Mouse (Mus musculus) cerebellum, adult (tissue): ENCODE results near the gene Tmpo.

Source experiments
- ATAC-seq: cut with Nextera tagmentation; 2 replicates; pipeline ENCODE4 v1.9.2; 2017; ENCODE audit warnings: mild to moderate bottlenecking, moderate library complexity, mixed read lengths; ENCODE audit not compliant: insufficient number of reproducible peaks, low FRiP score, low TSS enrichment

Tmpo gene

DNA sequence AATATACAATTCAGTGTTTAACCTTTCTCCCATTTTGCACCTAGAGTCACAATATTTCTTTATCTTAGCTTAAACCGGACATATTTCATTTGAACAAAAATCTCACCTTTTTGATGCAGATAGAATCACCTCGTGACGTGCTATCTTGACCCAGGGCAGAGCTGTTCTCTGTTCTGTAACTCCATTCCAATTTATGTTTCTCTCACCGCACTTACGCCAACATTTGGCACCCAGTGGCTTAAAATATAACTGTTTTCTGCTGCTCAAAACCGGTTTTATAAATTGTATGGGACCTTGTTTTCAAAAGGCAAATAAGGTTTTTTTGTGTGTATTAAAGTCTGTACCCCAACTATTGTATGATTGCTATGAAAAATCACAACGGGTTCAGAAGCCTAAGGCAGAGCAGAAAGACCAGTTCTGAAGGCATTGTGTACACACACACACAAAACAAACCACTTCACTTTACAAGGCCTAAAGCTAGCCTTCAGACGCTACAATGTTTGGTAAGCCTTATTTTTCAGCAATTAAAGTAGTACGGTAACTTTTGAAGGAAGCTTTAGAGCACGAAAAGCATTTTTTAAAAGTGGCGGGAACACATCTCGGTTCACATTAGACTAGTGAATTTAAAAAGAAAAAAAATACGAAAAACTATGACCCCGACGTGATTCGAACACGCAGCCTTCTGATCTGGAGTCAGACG lies at the start of gene Tmpo:
TSS of gene Tmpo (minus strand) at position 555 of the 700 bp plus-strand sequence.
- ATAC-seq, result no peak

- no peak for ATAC-seq
Observed at GRCm38 (mm10) chr10:91230400-91230799, 49.3 kb upstream of the Tmpo start.

- ATAC-seq, result peak; percentile 61; the same call in 1 of the 2 replicates
Observed at GRCm38 (mm10) chr10:91229518-91229961, 48.4 kb upstream of the Tmpo start.

DNA sequence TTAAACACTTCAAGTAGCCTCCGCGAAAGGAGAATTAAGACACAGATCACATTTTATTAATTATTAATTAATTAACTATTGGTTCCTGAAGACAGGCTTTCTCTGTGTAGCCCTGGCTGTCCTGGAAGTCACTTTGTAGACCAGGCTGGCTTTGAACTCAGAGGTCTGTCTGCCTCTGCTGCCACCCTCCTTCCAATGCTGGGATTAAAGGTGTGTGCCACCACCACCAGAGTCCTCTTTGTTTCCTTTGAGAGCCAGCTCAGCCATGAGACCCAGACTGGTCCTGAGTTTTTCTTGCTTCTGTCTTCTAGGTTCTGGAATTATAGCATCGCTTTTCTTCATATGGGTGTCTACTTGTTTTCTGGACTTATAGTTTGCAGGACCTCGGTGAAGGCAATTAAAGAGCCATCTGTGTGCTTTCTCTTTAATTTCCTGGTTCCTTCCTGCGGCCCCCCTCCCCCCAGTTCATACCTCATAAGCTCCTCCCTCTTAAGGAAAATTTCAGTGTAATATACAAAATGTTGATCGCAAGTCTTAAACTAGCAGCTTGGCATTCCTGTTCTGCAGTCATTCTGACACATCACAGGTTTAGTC lies 47.9 kb upstream of the Tmpo start:
- ATAC-seq, result no peak; the same call in 1 of the 2 replicates

DNA sequence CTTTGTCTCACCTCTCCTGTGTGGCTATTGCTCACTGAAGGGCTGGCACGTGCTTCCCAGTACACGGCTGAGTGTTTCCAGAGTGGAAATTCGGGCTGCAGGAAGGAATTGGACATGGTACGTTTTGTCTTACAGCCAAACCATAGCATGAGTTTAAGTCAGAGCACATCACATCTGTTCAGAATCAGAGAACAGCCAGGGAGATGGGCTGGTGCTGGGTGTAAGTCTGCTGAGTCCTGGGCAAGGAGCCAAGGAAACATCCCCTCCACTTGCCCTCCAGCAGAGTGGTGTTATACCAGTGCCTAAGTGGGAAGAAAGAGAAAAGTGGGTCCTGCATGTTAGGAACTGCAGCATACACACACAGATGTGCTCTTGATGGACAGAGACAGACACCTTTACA lies 45.9 kb upstream of the Tmpo start:
- no peak for ATAC-seq

DNA sequence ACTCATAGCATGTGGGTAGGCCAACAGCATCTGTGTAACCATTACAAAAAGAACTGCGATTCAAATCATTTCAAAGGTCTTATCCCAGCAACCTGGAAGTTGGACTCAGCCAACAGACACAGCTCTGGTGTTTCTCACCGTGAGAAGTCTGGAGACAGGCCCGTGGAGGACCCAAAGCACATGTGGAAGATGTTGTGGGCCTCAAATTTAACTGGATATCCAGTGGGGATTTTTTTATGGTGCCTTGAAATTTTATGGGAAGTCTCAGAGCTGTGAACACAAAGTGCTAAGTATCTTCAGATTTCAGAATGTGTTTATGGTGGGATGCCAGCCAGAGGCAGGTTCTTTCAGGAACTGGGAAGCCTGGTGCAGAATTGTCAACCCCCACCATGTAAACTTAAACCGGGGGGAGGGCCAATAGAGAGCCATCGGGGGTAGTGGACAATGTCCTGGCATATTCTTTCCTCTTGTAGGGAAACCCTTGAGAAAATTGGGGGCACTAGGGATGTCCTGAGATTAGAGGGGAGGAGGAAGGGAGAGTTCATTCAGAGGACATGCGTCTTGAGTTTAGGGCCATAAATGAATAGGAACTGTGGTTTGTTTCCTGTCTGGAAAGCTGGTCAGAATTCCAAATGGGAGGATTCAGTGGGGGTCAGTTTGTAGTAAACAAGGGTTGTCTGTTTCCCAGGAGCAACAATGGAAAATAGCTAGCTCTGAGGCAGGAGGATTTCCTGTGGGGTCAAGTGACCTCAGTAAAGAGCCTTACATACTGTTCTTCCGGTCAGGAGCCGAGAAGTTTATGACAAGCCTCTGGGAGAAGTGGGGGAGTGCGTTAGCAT lies 41.5 kb upstream of the Tmpo start:
- ATAC-seq, result no peak

DNA sequence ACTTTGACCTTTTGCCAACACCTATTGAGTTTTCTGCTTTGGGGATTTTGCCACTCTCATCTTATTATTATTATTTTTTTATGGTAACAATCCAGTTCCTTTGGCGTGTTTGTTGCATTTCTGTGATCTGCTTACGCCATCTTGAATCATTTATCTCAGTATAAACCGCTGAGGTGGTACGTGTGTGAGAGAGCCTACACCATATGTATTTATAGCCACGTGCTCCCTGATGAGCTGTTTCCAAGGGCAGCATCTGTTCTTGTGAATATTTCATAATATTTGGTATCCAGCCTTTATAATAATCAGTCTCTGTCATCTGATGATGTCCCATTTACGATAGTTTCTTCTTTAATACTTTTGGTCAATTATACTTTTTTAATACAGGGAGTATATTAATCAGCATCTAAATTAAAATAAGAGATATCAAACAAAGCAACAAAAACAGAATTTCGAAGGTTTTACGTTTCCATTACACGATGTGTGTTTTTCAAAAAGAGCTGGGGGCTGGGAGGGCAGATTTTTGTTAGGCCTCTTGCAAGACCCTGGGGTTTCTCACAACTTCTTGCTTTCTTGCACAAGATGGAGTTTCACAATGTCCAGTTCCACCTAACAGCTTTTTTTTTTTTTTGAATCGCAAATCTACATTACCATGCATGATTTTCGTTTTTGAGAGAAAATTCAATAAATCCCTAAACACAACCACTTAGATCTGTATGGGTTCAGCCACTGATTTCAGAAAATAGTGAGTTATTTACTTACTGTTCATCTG lies 28.0 kb upstream of the Tmpo start:
- no peak for ATAC-seq

DNA sequence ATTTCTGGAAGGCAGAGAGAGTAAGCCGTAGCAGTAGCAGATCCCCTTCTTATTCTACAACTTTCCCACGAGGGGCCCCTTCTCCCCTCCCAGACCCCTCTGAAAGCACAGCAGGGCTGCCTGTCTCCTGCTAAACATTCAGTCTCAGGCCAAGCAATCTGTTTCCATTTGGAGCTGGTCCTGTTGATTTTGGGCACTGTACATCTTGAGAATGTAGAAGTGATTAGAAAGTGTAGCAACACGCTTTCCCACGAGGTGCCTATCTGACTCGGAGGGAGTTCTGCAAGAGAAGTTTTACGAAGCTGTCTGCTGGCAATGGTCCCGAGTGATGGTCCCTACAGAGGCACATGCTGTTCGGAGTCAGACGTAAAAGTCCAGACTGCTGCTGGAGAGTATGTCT lies 27.3 kb upstream of the Tmpo start:
- ATAC-seq, result no peak

- no peak for ATAC-seq
Observed at GRCm38 (mm10) chr10:91207275-91207674, 26.2 kb upstream of the Tmpo start.

DNA sequence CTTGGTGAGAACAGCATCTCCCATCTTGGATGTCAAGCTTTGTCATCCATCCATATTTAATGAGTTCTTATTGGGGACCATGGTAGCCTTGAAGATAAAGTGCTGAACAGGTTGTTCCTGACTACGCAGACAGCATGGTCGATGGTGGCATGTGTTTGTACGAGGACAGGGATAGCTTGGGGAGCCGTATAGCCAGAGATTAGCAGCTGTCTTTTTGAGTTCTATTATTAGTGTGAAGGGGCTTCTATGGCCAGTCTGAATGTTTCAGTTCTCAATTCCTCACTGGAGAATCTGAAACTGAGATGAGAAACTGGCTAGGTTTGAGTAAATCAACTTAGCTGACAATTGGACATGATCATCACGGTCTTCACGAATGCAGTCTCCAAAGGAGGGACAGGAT lies 24.5 kb upstream of the Tmpo start:
- ATAC-seq, result no peak

- ATAC-seq, result no peak
Observed at GRCm38 (mm10) chr10:91200581-91200980, 19.5 kb upstream of the Tmpo start.

DNA sequence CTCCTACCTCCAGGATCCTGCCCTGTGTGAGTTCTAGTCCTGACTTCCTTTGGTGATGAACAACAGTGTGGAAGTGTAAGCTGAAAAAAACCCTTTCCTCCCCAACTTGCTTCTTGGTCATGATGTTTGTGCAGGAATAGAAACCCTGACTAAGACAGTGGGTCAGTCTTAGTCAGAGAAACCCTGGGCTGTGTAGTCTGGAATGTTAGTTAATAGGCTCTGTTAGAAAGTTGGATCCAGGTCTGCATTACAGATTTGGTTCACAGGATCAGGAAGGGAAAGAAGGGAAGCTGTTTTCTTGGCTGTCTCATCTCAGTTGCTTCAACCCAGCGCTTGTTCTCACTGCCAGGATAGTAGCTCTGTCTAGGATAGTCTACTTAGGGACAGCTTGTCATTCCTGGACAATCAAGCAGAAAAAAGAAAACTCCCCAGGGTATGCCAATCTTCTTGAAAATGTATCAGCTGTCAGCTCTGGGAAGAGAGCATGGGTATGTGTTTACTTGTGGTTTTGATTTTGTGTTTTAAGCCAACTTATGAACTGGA lies 18.2 kb upstream of the Tmpo start:
- no peak for ATAC-seq

DNA sequence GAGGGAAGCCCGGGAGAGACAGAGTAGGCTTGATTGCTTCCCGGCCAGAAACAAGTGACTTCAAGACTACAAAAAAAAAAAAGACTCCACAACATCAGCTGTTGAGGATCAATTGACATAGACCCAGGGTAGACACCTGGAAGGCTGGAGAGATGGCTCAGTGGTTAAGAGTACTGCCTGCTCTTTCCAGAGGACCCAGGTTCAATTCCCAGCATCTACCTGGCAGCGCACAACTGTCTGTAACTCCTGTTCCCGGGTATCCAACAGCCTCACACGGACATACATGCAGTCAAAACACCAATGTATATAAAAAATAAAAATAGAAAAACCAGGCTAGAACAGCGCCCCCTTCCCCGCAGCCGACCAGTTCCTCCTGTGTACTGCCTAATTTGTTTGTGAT lies 16.6 kb upstream of the Tmpo start:
- ATAC-seq, result no peak

- ATAC-seq, result no peak
Observed at GRCm38 (mm10) chr10:91196778-91197177, 15.7 kb upstream of the Tmpo start.

- ATAC-seq, result no peak
Observed at GRCm38 (mm10) chr10:91195680-91196079, 14.6 kb upstream of the Tmpo start.

GRCm38 (mm10) chr10:91195091-91195490 lies 14.0 kb upstream of the Tmpo start:
- no peak for ATAC-seq

DNA sequence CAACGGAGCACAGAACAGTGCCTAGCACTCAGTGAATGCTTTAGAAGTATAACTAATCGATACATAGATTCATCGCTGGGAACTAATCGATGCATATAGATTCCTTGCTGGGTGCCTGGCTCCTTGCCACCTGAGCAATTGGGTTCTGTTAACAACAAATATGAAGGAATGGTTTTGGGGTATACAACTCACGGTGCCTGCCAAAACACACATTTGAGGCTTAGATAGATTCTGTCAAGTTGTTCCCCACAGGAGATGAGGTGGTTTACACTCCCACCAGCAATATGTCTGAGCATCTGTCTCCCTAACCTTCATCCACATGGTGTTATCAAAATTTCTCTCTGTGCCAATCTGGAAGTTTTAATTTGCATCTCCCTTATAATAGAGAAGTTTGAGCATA lies 10.7 kb upstream of the Tmpo start:
- no peak for ATAC-seq

DNA sequence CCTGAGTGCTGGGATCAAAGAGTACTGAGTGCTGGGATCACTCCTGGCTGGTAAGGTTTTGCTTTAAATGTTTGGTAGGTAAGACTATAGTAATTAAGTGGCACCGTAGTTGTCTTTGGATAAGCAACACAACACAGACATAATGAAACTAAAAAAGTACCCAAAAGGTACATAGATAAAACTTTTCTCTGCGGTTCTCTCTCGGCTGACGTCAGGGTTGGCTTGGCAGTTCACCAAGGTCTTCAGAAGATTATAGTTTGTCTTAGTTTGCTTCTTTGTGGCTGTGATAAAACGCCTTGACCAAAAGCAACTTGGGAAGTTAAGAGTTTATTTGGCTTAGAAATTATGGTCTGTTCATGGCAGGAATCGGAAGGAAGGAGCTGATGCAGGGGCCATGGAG lies 8.4 kb upstream of the Tmpo start:
- ATAC-seq, result no peak

- no peak for ATAC-seq
Observed at GRCm38 (mm10) chr10:91188684-91189287, 7.7 kb upstream of the Tmpo start.

DNA sequence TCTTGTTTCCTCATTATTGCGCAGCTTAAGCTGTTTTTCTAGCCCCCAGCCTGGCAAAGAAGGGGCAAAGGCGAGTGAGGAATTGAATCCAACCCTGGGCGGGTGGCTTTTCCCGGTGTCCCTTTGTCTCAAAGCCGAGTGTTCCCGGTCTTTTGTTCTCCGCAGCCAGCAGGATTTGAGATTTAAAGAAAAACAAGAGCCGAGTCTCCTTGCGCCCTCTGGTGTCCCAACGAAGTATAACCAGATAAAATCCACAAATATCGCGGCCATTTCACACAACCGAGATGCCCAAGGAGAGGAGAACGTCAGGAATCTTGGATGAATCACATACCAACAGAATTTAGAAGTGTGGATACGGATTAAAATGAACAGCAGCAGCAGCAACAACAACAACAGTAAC lies 6.8 kb upstream of the Tmpo start:
- peak; percentile 46 for ATAC-seq
